Mouse (Mus musculus) brain, embryonic 14.5 days (tissue): Measurements from ENCODE around the gene Mctp2. TPM values are rescaled to one million over a fixed set of nuclear protein-coding genes. Genes with fewer than 3 reads are reported as not detected.

Source experiments
- DNase-seq: peaks from one replicate; pipeline ENCODE4 v3.0.0-alpha.2; 2011; ENCODE audit warnings: low read depth
- CTCF ChIP-seq: fragments of 200-500 bp; IDR thresholded peaks from 2 replicates; pipeline ENCODE4 v1.5.1; 2012; ENCODE audit warnings: inconsistent platforms, mild to moderate bottlenecking, moderate library complexity, borderline replicate concordance; ENCODE audit not compliant: insufficient read depth, insufficient read length; ENCODE audit errors: extremely low read depth
- POLR2A ChIP-seq: fragments of 200-500 bp; IDR thresholded peaks from 2 replicates; pipeline ENCODE4 v1.6.1; 2012; ENCODE audit warnings: mild to moderate bottlenecking, inconsistent platforms, borderline replicate concordance; ENCODE audit not compliant: poor library complexity, insufficient read depth, insufficient read length, severe bottlenecking; ENCODE audit errors: extremely low read depth
- polyA plus RNA-seq: library from polyadenylated mRNA; depleted of rRNA; stranded (reverse); fragments of >200 nt; gene quantifications from 2 replicates; pipeline ENCODE4 v1.2.3, GENCODE M21; 2012; rRNA removed

Gene Mctp2
- 0.36 and 0.42 TPM in 2 replicates for polyA plus RNA-seq

- peak; percentile 39 for DNase-seq
- TF ChIP-seq POLR2A (no peak), CTCF (no peak)
These were observed at the start of gene Mctp2 for GRCm38 (mm10) chr7:72306382-72306841. Gene Mctp2 (minus strand): TSS chr7:72306608.

- no peak for DNase-seq
- TF ChIP-seq CTCF (no peak), POLR2A (no peak)
These were observed 39.5 kb upstream of the Mctp2 start for GRCm38 (mm10) chr7:72345901-72346300.

- TF ChIP-seq CTCF, result peak; percentile 35; the same call in 1 of the 2 replicates
- no peak for TF ChIP-seq POLR2A
- DNase-seq, result no peak
These were observed 37.3 kb upstream of the Mctp2 start for GRCm38 (mm10) chr7:72343751-72344150.

- TF ChIP-seq CTCF (no peak), POLR2A (no peak)
- DNase-seq, result no peak
These were observed 36.4 kb upstream of the Mctp2 start for GRCm38 (mm10) chr7:72342822-72343221.

- no peak for DNase-seq
- TF ChIP-seq POLR2A (no peak), CTCF (no peak)
These were observed 19.6 kb upstream of the Mctp2 start for GRCm38 (mm10) chr7:72325961-72326360.

- DNase-seq, result no peak
- TF ChIP-seq CTCF (no peak), POLR2A (no peak)
These were observed 14.5 kb upstream of the Mctp2 start for GRCm38 (mm10) chr7:72320906-72321305.

- DNase-seq, result peak; percentile 51
- no peak for TF ChIP-seq CTCF
- TF ChIP-seq POLR2A, result no peak
These were observed 14.0 kb upstream of the Mctp2 start for GRCm38 (mm10) chr7:72320441-72320840.

- TF ChIP-seq CTCF (no peak), POLR2A (no peak)
- DNase-seq, result no peak
These were observed 8.1 kb upstream of the Mctp2 start for GRCm38 (mm10) chr7:72314395-72315060.

GRCm38 (mm10) chr7:72313908-72314307 is 7.5 kb upstream of the Mctp2 start:
- DNase-seq, result no peak
- TF ChIP-seq CTCF (no peak), POLR2A (no peak)

GRCm38 (mm10) chr7:72311582-72311981 is 5.2 kb upstream of the Mctp2 start:
- DNase-seq, result no peak
- TF ChIP-seq CTCF, result no peak
- no peak for TF ChIP-seq POLR2A

GRCm38 (mm10) chr7:72308078-72308477 is 1.7 kb upstream of the Mctp2 start:
- DNase-seq, result no peak
- TF ChIP-seq POLR2A (no peak), CTCF (no peak)

- no peak for TF ChIP-seq CTCF
- DNase-seq, result no peak
These were observed 439 bp upstream of the Mctp2 start for GRCm38 (mm10) chr7:72306847-72307246.
